Mouse (Mus musculus) cerebellum, adult 2 months (tissue): ENCODE results near the gene Tgtp2.

ENCODE experiments used
- CTCF ChIP-seq: fragments of 200-500 bp; IDR thresholded peaks from 2 replicates; pipeline ENCODE4 v1.5.1; 2011; ENCODE audit warnings: low read depth, mild to moderate bottlenecking, control low read depth, low read length, moderate library complexity, borderline replicate concordance; ENCODE audit not compliant: insufficient read depth
- POLR2A ChIP-seq: fragments of 200-500 bp; IDR thresholded peaks from 2 replicates; pipeline ENCODE4 v1.6.1; 2011; ENCODE audit warnings: low read length, control low read depth, borderline replicate concordance; ENCODE audit not compliant: insufficient read depth

DNA sequence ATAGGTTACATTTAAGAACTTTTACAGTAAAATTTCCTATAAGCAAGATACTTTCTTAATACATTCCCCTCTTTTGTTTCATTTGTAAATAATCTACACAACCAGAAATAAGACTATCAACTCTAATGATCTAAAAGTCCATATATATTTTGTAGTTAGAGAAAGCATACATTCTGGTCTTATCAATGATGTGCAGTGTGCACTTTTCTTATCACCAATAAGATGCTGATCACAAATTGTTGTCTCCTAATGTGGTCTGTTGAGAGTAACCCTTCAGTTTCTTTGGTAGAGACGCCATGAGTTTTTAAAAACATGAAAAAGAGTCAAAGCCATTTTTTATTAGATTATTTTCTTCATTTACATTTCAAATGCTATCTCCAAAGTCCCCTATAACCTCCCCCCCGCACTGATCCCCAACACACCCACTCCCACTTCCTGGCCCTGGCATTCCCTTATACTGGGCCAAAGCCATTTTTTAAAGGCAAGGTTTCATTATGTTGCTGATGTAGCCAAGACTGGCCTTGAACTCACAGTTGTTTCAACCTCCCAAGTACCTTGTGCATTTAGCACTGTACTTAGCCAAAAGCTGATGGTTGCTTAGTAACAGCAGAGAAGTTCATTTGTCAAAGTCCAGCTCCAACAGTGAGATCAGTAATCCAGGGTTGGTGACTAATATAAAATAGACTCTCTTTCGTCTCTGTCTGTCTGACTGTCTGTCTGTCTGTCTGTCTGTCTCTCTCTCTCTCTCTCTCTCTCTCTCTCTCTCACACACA lies 25.9 kb upstream of the Tgtp2 start:
- TF ChIP-seq CTCF (no peak), POLR2A (no peak)
